Comparison of ENCODE assay signal across 13 mouse cellular contexts in genomic region chr14:51200054-51200453, GRCm38 (mm10). TPM values are rescaled to one million over a fixed set of nuclear protein-coding genes. Genes with fewer than 3 reads are reported as not detected.
DNase-seq lines count a peak whose midpoint lies in the region; ATAC-seq lines count a peak whose summit lies in the region.
"Had no signal": no experiment of that assay in that cellular context is flagged by ENCODE, and none has a peak within 500 bp of the region (broad histone marks: within the 10 kb centered on the region; RNA-seq: fewer than 3 reads in every experiment).

No protein-coding gene starts in this region.

- peak; percentile 44; the same call in 1 of the 2 replicates for ATAC-seq in frontal cortex, adult (ENCODE audit: low TSS enrichment)
- 0 out of 2 replicates have a peak, but pooled peaks have one; percentile 22 for ATAC-seq in granulocyte monocyte progenitor cell, adult 5-6 weeks (replicated peaks; ENCODE audit: poor library complexity, severe bottlenecking)
- no peak for ATAC-seq in megakaryocyte-erythroid progenitor cell, adult 5-6 weeks (replicated peaks; ENCODE audit: low FRiP score, low TSS enrichment, poor library complexity, severe bottlenecking)
- ATAC-seq: forebrain, embryonic 16.5 days had no signal

- DNase-seq in frontal cortex, postnatal 25 days (ENCODE audit: low spot score in 2 of 2): no peak
- peak; percentile 2 for DNase-seq in right cerebral cortex, adult 18-20 months
- DNase-seq in right cerebral cortex, postnatal 25 days: no peak
- no peak for DNase-seq in kidney, postnatal 4 days
- DNase-seq in c-Kit-positive CD71-positive TER-119-positive erythroid progenitor cells, embryonic 14.5 days (ENCODE audit: low spot score): no peak
- DNase-seq: adrenal gland, adult 8-10 months; cerebellum, adult 8-10 months; kidney, adult 8-10 months had no signal

RNA-seq across cellular contexts. Expression of gene Ang2, which starts 1.1 kb away (rescaled TPM):
- total RNA-seq in granulocyte monocyte progenitor cell, adult 5-6 weeks (2014; fragmentation: Nextera tagmentation): not detected in 2 replicates
- not detected in 2 replicates for total RNA-seq in granulocyte monocyte progenitor cell, adult 5-6 weeks (2017)
- not detected in 2 replicates for total RNA-seq in megakaryocyte-erythroid progenitor cell, adult 5-6 weeks (2014; fragmentation: Nextera tagmentation)
- total RNA-seq in megakaryocyte-erythroid progenitor cell, adult 5-6 weeks (2017): not detected in 2 replicates
- total RNA-seq: adrenal gland, adult 8-10 months; monocyte, adult 5-6 weeks had no signal

RNA-seq across cellular contexts. Expression of gene Ear14, which starts 3.1 kb away (rescaled TPM):
- total RNA-seq in granulocyte monocyte progenitor cell, adult 5-6 weeks (2014; fragmentation: Nextera tagmentation): not detected in 2 replicates
- total RNA-seq in granulocyte monocyte progenitor cell, adult 5-6 weeks (2017): not detected in 2 replicates
- total RNA-seq in megakaryocyte-erythroid progenitor cell, adult 5-6 weeks (2014; fragmentation: Nextera tagmentation): not detected in 2 replicates
- not detected in 2 replicates for total RNA-seq in megakaryocyte-erythroid progenitor cell, adult 5-6 weeks (2017)
- total RNA-seq: adrenal gland, adult 8-10 months; monocyte, adult 5-6 weeks had no signal

RNA-seq across cellular contexts. Expression of gene Rnase2b, which starts 38.0 kb away (rescaled TPM):
- not detected in 2 replicates for total RNA-seq in granulocyte monocyte progenitor cell, adult 5-6 weeks (2014; fragmentation: Nextera tagmentation)
- not detected in 2 replicates for total RNA-seq in granulocyte monocyte progenitor cell, adult 5-6 weeks (2017)
- not detected in 2 replicates for total RNA-seq in megakaryocyte-erythroid progenitor cell, adult 5-6 weeks (2014; fragmentation: Nextera tagmentation)
- not detected in 2 replicates for total RNA-seq in megakaryocyte-erythroid progenitor cell, adult 5-6 weeks (2017)
- total RNA-seq: adrenal gland, adult 8-10 months; monocyte, adult 5-6 weeks had no signal

RNA-seq across cellular contexts. Expression of gene Rnase1, which starts 53.5 kb away (rescaled TPM):
- total RNA-seq in granulocyte monocyte progenitor cell, adult 5-6 weeks (2014; fragmentation: Nextera tagmentation): not detected in 2 replicates
- not detected in 2 replicates for total RNA-seq in granulocyte monocyte progenitor cell, adult 5-6 weeks (2017)
- not detected in 2 replicates for total RNA-seq in megakaryocyte-erythroid progenitor cell, adult 5-6 weeks (2014; fragmentation: Nextera tagmentation)
- not detected in 2 replicates for total RNA-seq in megakaryocyte-erythroid progenitor cell, adult 5-6 weeks (2017)
- total RNA-seq: monocyte, adult 5-6 weeks had no signal

RNA-seq across cellular contexts. Expression of gene Rnase2a, which starts 55.9 kb away (rescaled TPM):
- not detected in 2 replicates for total RNA-seq in granulocyte monocyte progenitor cell, adult 5-6 weeks (2014; fragmentation: Nextera tagmentation)
- total RNA-seq in granulocyte monocyte progenitor cell, adult 5-6 weeks (2017): not detected in 2 replicates
- total RNA-seq in megakaryocyte-erythroid progenitor cell, adult 5-6 weeks (2014; fragmentation: Nextera tagmentation): not detected in 2 replicates
- total RNA-seq in megakaryocyte-erythroid progenitor cell, adult 5-6 weeks (2017): not detected in 2 replicates
- total RNA-seq: monocyte, adult 5-6 weeks had no signal
